Mouse (Mus musculus) CH12.LX (cell line): ENCODE measurements around the gene Gm20661. TPM values are rescaled to one million over a fixed set of nuclear protein-coding genes. Genes with fewer than 3 reads are reported as not detected.
A peak's percentile ranks its signal among the peaks of the same experiment; 100 is the strongest.

Experiments
- DNase-seq: peaks from one replicate; pipeline ENCODE4 v3.0.0-alpha.2; 2013; ENCODE audit errors: extremely low read depth
- H3K27ac ChIP-seq: 2 replicates; pipeline ENCODE4 v1.5.1; 2012; ENCODE audit warnings: low read depth, mild to moderate bottlenecking, control low read depth, moderate library complexity; ENCODE audit not compliant: insufficient read depth
- H3K27me3 ChIP-seq: replicated peaks from 2 replicates; pipeline ENCODE3; 2012; ENCODE audit warnings: inconsistent platforms
- H3K36me3 ChIP-seq, 2 experiments: replicated peaks in 1 of 2; 2 replicates each; pipeline versions ENCODE3 to v1.6.1; 2012; ENCODE audit warnings: inconsistent platforms in 1 of 2, low read length in 1 of 2, mild to moderate bottlenecking in 1 of 2, mixed read lengths in 1 of 2, moderate library complexity in 1 of 2; ENCODE audit not compliant: control insufficient read depth in 1 of 2, insufficient read depth in 1 of 2
- H3K4me1 ChIP-seq, 2 experiments: 2 replicates each; pipeline ENCODE4 v1.6.1; 2012; ENCODE audit warnings: inconsistent platforms in 1 of 2, moderate library complexity in 1 of 2; ENCODE audit not compliant: insufficient read depth in 2 of 2, control insufficient read depth in 1 of 2
- H3K4me2 ChIP-seq: 2 replicates; pipeline ENCODE4 v1.6.1; 2012; ENCODE audit warnings: low read depth, mild to moderate bottlenecking, control low read depth; ENCODE audit not compliant: poor library complexity, insufficient read depth, severe bottlenecking
- H3K4me3 ChIP-seq, 3 experiments: fragments of 150-350 bp in 1 of 3; sonication (generic) in 1 of 3; replicated peaks in 1 of 3; 2 replicates each; pipeline versions ENCODE3 to v1.5.1; 2011 to 2012; ENCODE audit warnings: low read depth in 2 of 3, low read length in 2 of 3, mild to moderate bottlenecking in 2 of 3, moderate library complexity in 2 of 3, control low read depth in 1 of 3, improper control_type of control experiment in 1 of 3, inconsistent platforms in 1 of 3, mixed read lengths in 1 of 3; ENCODE audit not compliant: poor library complexity in 1 of 3
- H3K79me2 ChIP-seq: replicated peaks from 2 replicates; pipeline ENCODE4 v1.6.1; 2012; ENCODE audit warnings: mild to moderate bottlenecking, moderate library complexity; ENCODE audit not compliant: control insufficient read depth, poor library complexity, insufficient read depth, severe bottlenecking; ENCODE audit errors: extremely low read depth
- H3K9ac ChIP-seq: 2 replicates; pipeline ENCODE4 v1.6.1; 2012; ENCODE audit warnings: low read depth, mild to moderate bottlenecking, control low read depth, moderate library complexity; ENCODE audit not compliant: insufficient read depth
- H3K9me3 ChIP-seq: replicated peaks from 2 replicates; pipeline ENCODE3; 2012; ENCODE audit warnings: low read length, inconsistent platforms, mixed read lengths
- BHLHE40 ChIP-seq: IDR thresholded peaks from 2 replicates; pipeline ENCODE4 v1.6.1; 2011; ENCODE audit warnings: mild to moderate bottlenecking, low read depth, low read length, improper control_type of control experiment
- CHD1 ChIP-seq: IDR thresholded peaks from 2 replicates; pipeline ENCODE4 v1.6.1; 2012; ENCODE audit warnings: low read depth, low read length, improper control_type of control experiment, inconsistent platforms
- CHD2 ChIP-seq: IDR thresholded peaks from 2 replicates; pipeline ENCODE4 v1.6.1; 2011; ENCODE audit warnings: low read length, improper control_type of control experiment
- CTCF ChIP-seq, 2 experiments: IDR thresholded peaks in 1 of 2; conservative IDR thresholded peaks in 1 of 2; 2 replicates each; pipeline ENCODE4 v1.5.1; 2011 to 2012; ENCODE audit warnings: low read depth in 2 of 2, low read length in 2 of 2, improper control_type of control experiment in 1 of 2, inconsistent platforms in 1 of 2, mild to moderate bottlenecking in 1 of 2, moderate library complexity in 1 of 2
- ETS1 ChIP-seq: conservative IDR thresholded peaks from 2 replicates; pipeline ENCODE4 v1.6.1; 2012; ENCODE audit warnings: low read depth, mild to moderate bottlenecking, inconsistent platforms, low read length, improper control_type of control experiment, moderate library complexity
- HCFC1 ChIP-seq: IDR thresholded peaks from 2 replicates; pipeline ENCODE4 v1.6.1; 2012; ENCODE audit warnings: low read depth, mild to moderate bottlenecking, inconsistent platforms, low read length, improper control_type of control experiment
- IRF4 ChIP-seq: IDR thresholded peaks from 2 replicates; pipeline ENCODE4 v1.6.1; 2014; ENCODE audit warnings: low read depth, mild to moderate bottlenecking, inconsistent platforms, low read length, improper control_type of control experiment
- JUN ChIP-seq: IDR thresholded peaks from 2 replicates; pipeline ENCODE4 v1.6.1; 2011; ENCODE audit warnings: low read depth, mild to moderate bottlenecking, low read length, improper control_type of control experiment, moderate library complexity; ENCODE audit not compliant: insufficient read depth
- JUND ChIP-seq: conservative IDR thresholded peaks from 2 replicates; pipeline ENCODE4 v1.6.1; 2011; ENCODE audit warnings: low read depth, low read length, improper control_type of control experiment
- KAT2A ChIP-seq: IDR thresholded peaks from 2 replicates; pipeline ENCODE4 v1.6.1; 2012; ENCODE audit warnings: low read length, improper control_type of control experiment, inconsistent platforms; ENCODE audit not compliant: insufficient replicate concordance
- MAFK ChIP-seq: IDR thresholded peaks from 2 replicates; pipeline ENCODE4 v1.6.1; 2011; ENCODE audit warnings: low read length, improper control_type of control experiment; ENCODE audit not compliant: insufficient replicate concordance
- MAX ChIP-seq: IDR thresholded peaks from 2 replicates; pipeline ENCODE4 v1.6.1; 2011; ENCODE audit warnings: low read length, improper control_type of control experiment
- MEF2A ChIP-seq: IDR thresholded peaks from 2 replicates; pipeline ENCODE4 v1.6.1; 2014; ENCODE audit warnings: low read depth, mild to moderate bottlenecking, inconsistent platforms, low read length, improper control_type of control experiment, borderline replicate concordance
- MYC ChIP-seq: IDR thresholded peaks from 2 replicates; pipeline ENCODE4 v1.6.1; 2011; ENCODE audit warnings: low read depth, mild to moderate bottlenecking, improper control_type of control experiment, low read length
- NELFE ChIP-seq: IDR thresholded peaks from 2 replicates; pipeline ENCODE4 v1.6.1; 2011; ENCODE audit warnings: low read depth, low read length, improper control_type of control experiment
- NRF1 ChIP-seq: IDR thresholded peaks from 2 replicates; pipeline ENCODE4 v1.6.1; 2014; ENCODE audit warnings: low read depth, mild to moderate bottlenecking, inconsistent platforms, low read length, improper control_type of control experiment, moderate library complexity
- POLR2A ChIP-seq: IDR thresholded peaks from 2 replicates; pipeline ENCODE4 v1.6.1; 2011; ENCODE audit warnings: low read depth, mild to moderate bottlenecking, improper control_type of control experiment, low read length
- POLR2AphosphoS2 ChIP-seq: IDR thresholded peaks from 2 replicates; pipeline ENCODE4 v1.6.1; 2011; ENCODE audit warnings: low read depth, low read length, improper control_type of control experiment
- RAD21 ChIP-seq: IDR thresholded peaks from 2 replicates; pipeline ENCODE4 v1.6.1; 2011; ENCODE audit warnings: low read depth, mild to moderate bottlenecking, low read length, improper control_type of control experiment, moderate library complexity
- RCOR1 ChIP-seq: conservative IDR thresholded peaks from 2 replicates; pipeline ENCODE4 v1.6.1; 2012; ENCODE audit warnings: low read depth, mild to moderate bottlenecking, inconsistent platforms, low read length, improper control_type of control experiment
- SIN3A ChIP-seq: IDR thresholded peaks from 2 replicates; pipeline ENCODE4 v1.6.1; 2012; ENCODE audit warnings: low read length, improper control_type of control experiment, inconsistent platforms
- SMC3 ChIP-seq: IDR thresholded peaks from 2 replicates; pipeline ENCODE4 v1.6.1; 2011; ENCODE audit warnings: low read depth, low read length, improper control_type of control experiment
- TCF12 ChIP-seq: IDR thresholded peaks from 2 replicates; pipeline ENCODE4 v1.6.1; 2014; ENCODE audit warnings: low read depth, mild to moderate bottlenecking, inconsistent platforms, low read length, improper control_type of control experiment
- ZC3H11A ChIP-seq: IDR thresholded peaks from 2 replicates; pipeline ENCODE4 v1.6.1; 2012; ENCODE audit warnings: low read depth, mild to moderate bottlenecking, inconsistent platforms, low read length, improper control_type of control experiment
- ZMIZ1 ChIP-seq: IDR thresholded peaks from 2 replicates; pipeline ENCODE4 v1.6.1; 2012; ENCODE audit warnings: low read depth, mild to moderate bottlenecking, inconsistent platforms, low read length, improper control_type of control experiment
- dilution Hi-C: fragments of 300-500 bp; cut with MboI; formaldehyde crosslinking; loops from 2 replicates; pipeline ENCODE4 v1.14.3; 2020; ENCODE audit warnings: low sequenced_read_pairs; ENCODE audit not compliant: extremely low pct_unique_long_range_greater_than_20kb, extremely low pct_ligation_motif_present
- in situ Hi-C: fragments of 300-500 bp; cut with MboI; formaldehyde crosslinking; loops from 3 replicates; pipeline ENCODE4 v1.14.3; 2019; ENCODE audit warnings: low sequenced_read_pairs, low pct_ligation_motif_present, low pct_unique_long_range_greater_than_20kb, mixed read lengths
- polyA plus RNA-seq: library from polyadenylated mRNA; unstranded; fragments of >175 nt; gene quantifications from 2 replicates; pipeline ENCODE4 v1.2.1, GENCODE M21; 2012; ENCODE audit warnings: low read depth; ENCODE audit not compliant: insufficient read length
- total RNA-seq, 2 experiments: library from RNA; depleted of rRNA; stranded (reverse); fragments of 300-350 nt in 1 of 2; fragments of >200 nt in 1 of 2; gene quantifications; 2 replicates each; pipeline ENCODE4 v1.2.3; 2012 to 2014

Gene Gm20661
- total and polyA plus RNA-seq, 3 experiments: 0.29 TPM; not detected in 2

GRCm38 (mm10) chr9:107985131-107986119 is 2.6 kb downstream of the Gm20661 start, which contains the start of gene Inka1 (continued):
- TF ChIP-seq ETS1 (peak; percentile 63; the same call in 1 of the 2 replicates), MAX (peak; percentile 90), CHD2 (no peak), JUND (no peak), ZMIZ1 (peak; percentile 54), BHLHE40 (peak; percentile 85), SIN3A (peak; percentile 90), KAT2A (no peak), RAD21 (no peak; the same call in none of the 2 replicates), POLR2AphosphoS2 (peak; percentile 76; the same call in 1 of the 2 replicates), CHD1 (peak; percentile 98), SMC3 (peak; percentile 39), MEF2A (peak; percentile 70), POLR2A (peak; percentile 74)

- in situ Hi-C loops: no loop called here
- Histone ChIP-seq H3K4me2 (peak overlapping the region; percentile 90), H3K9ac (0 out of 2 replicates have a peak overlapping the region, but pooled peaks have one; percentile 12), H3K4me1 (peaks cover 25 to 44% of the 10 kb centered on the region in 2 experiments), H3K79me2 (no peaks in the 10 kb centered on the region), H3K27me3 (no peaks in the 10 kb centered on the region), H3K9me3 (no peaks in the 10 kb centered on the region), H3K27ac (no peak overlapping the region), H3K36me3 (peaks cover 29 to 34% of the 10 kb centered on the region in 2 experiments), H3K4me3 (peak overlapping the region in 1 of 3 experiments; percentile 92)
- no peak for TF ChIP-seq RCOR1
- peak; percentile 60 to 95 for TF ChIP-seq CTCF (conservative IDR thresholded peaks at IDR 0.05 in 1 of 2, IDR thresholded peaks at IDR 0.05 in 1 of 2; ENCODE audit: low read depth in 2 of 2, low read length in 2 of 2)
- 0 out of 2 replicates have a peak, but pooled peaks have one; percentile 21 for TF ChIP-seq NELFE
- no peak for TF ChIP-seq JUN
- TF ChIP-seq MYC: 0 out of 2 replicates have a peak, but pooled peaks have one; percentile 24
- TF ChIP-seq CHD2: no peak
- peak; percentile 9; the same call in 1 of the 2 replicates for TF ChIP-seq ZC3H11A
- no peak for TF ChIP-seq NRF1
- no peak for TF ChIP-seq TCF12
- no peak for TF ChIP-seq HCFC1
- peak; percentile 85 for TF ChIP-seq RAD21
- 0 out of 2 replicates have a peak, but pooled peaks have one; percentile 38 for TF ChIP-seq IRF4
- TF ChIP-seq MAFK: no peak
- TF ChIP-seq SMC3: peak; percentile 94
- TF ChIP-seq JUND: no peak
- peak; percentile 83 for DNase-seq
- dilution Hi-C loops: no loop called here
Measured at GRCm38 (mm10) chr9:107986376-107986775, 3.5 kb downstream of the Gm20661 start.
